Mouse (Mus musculus): Measurements from ENCODE around the gene Gm436. TPM values are rescaled to one million over a fixed set of nuclear protein-coding genes. Genes with fewer than 3 reads are reported as not detected.

The Gm436 gene
- not detected in 2 replicates for polyA plus RNA-seq (2015; fragmentation: Nextera tagmentation; extraction: Ambion mirVana)

GRCm38 (mm10) chr4:144686268-144686667, at the start of gene Gm436:
Gene Gm436, minus strand, starts transcription at chr4:144686368.
- Histone ChIP-seq H3K9me3 (replicated peaks) (no peaks in the 10 kb centered on the region), H3K9ac (no peak within 1 kb of the TSS), H3K4me2 (replicated peaks) (no peak within 1 kb of the TSS), H3K27me3 (no peaks in the 10 kb centered on the region), H3K27ac (replicated peaks) (no peak within 1 kb of the TSS), H3K4me1 (no peaks in the 10 kb centered on the region), H3K36me3 (no peaks in the 10 kb centered on the region), H3K4me3 (replicated peaks) (no peak within 1 kb of the TSS)
- no peak for ATAC-seq (ENCODE audit: insufficient number of reproducible peaks, low FRiP score, low TSS enrichment, low read depth)
- WGBS = 51% methylated on average over 2 of the region's 2 CpGs

GRCm38 (mm10) chr4:144721304-144721703, 35.1 kb upstream of the Gm436 start, which contains the start of gene Gm13178:
Gene Gm13178, minus strand, starts transcription at chr4:144721404.
- H3K4me2 ChIP-seq (replicated peaks) = no peak within 1 kb of the TSS
- H3K4me1 ChIP-seq = no peaks in the 10 kb centered on the region
- H3K27me3 ChIP-seq = no peaks in the 10 kb centered on the region
- H3K4me3 ChIP-seq (replicated peaks) = no peak within 1 kb of the TSS
- ATAC-seq (ENCODE audit: insufficient number of reproducible peaks, low FRiP score, low TSS enrichment, low read depth) = no peak
- 0 out of 2 replicates have a peak, but pooled peaks cover 3% of the 10 kb centered on the region for H3K9me3 ChIP-seq (replicated peaks)
- H3K36me3 ChIP-seq = no peaks in the 10 kb centered on the region
- H3K27ac ChIP-seq (replicated peaks) = no peak within 1 kb of the TSS
- WGBS = 84% methylated on average over 1 of the region's 1 CpGs
- H3K9ac ChIP-seq = no peak within 1 kb of the TSS

GRCm38 (mm10) chr4:144719691-144720090, 33.5 kb upstream of the Gm436 start:
- Histone ChIP-seq H3K9ac (no peak overlapping the region), H3K9me3 (replicated peaks) (0 out of 2 replicates have a peak, but pooled peaks cover 3% of the 10 kb centered on the region), H3K27me3 (no peaks in the 10 kb centered on the region), H3K4me3 (replicated peaks) (no peak overlapping the region), H3K27ac (replicated peaks) (no peak overlapping the region), H3K4me1 (no peaks in the 10 kb centered on the region), H3K36me3 (no peaks in the 10 kb centered on the region), H3K4me2 (replicated peaks) (no peak overlapping the region)
- ATAC-seq (ENCODE audit: insufficient number of reproducible peaks, low FRiP score, low TSS enrichment, low read depth) = no peak
- 67% methylated on average over 1 of the region's 1 CpGs for WGBS

GRCm38 (mm10) chr4:144718288-144718687, 32.1 kb upstream of the Gm436 start:
- WGBS = 75% methylated on average over 1 of the region's 1 CpGs
- ATAC-seq (ENCODE audit: insufficient number of reproducible peaks, low FRiP score, low TSS enrichment, low read depth) = no peak
- H3K9ac ChIP-seq = no peak overlapping the region

GRCm38 (mm10) chr4:144638263-144638662, 47.9 kb downstream of the Gm436 start:
- Histone ChIP-seq H3K36me3 (no peaks in the 10 kb centered on the region), H3K27me3 (no peaks in the 10 kb centered on the region), H3K9me3 (replicated peaks) (no peaks in the 10 kb centered on the region), H3K4me2 (replicated peaks) (no peak overlapping the region), H3K4me1 (no peaks in the 10 kb centered on the region), H3K9ac (no peak overlapping the region), H3K27ac (replicated peaks) (no peak overlapping the region), H3K4me3 (replicated peaks) (no peak overlapping the region)
- no peak for ATAC-seq (ENCODE audit: insufficient number of reproducible peaks, low FRiP score, low TSS enrichment, low read depth)

More at GRCm38 (mm10) chr4:144718288-144718687, 32.1 kb upstream of the Gm436 start:
- Histone ChIP-seq H3K27me3 (no peaks in the 10 kb centered on the region), H3K4me2 (replicated peaks) (no peak overlapping the region), H3K27ac (replicated peaks) (no peak overlapping the region), H3K36me3 (no peaks in the 10 kb centered on the region), H3K4me1 (no peaks in the 10 kb centered on the region), H3K4me3 (replicated peaks) (no peak overlapping the region), H3K9me3 (replicated peaks) (0 out of 2 replicates have a peak, but pooled peaks cover 3% of the 10 kb centered on the region)

Other genes with a start within 250 kb of the Gm436 start
- gene 1700012P22Rik, start 247.6 kb downstream of the Gm436 start, polyA plus RNA-seq (2015; fragmentation: Nextera tagmentation; extraction: Ambion mirVana) = 0.17 TPM in 1 of 2 replicates, not detected in the other
- not detected in 2 replicates for gene Gm9944, start 233.1 kb downstream of the Gm436 start, polyA plus RNA-seq (2015; fragmentation: Nextera tagmentation; extraction: Ambion mirVana)
- 0.07 TPM in 1 of 2 replicates, not detected in the other for gene Aadacl3, start 222.6 kb downstream of the Gm436 start, polyA plus RNA-seq (2015; fragmentation: Nextera tagmentation; extraction: Ambion mirVana)
- gene 9430007A20Rik, start 166.5 kb downstream of the Gm436 start, polyA plus RNA-seq (2015; fragmentation: Nextera tagmentation; extraction: Ambion mirVana) = not detected in 2 replicates
- not detected in 2 replicates for gene Gm13124, start 121.2 kb downstream of the Gm436 start, polyA plus RNA-seq (2015; fragmentation: Nextera tagmentation; extraction: Ambion mirVana)
- gene Aadacl4, start 72.7 kb downstream of the Gm436 start, polyA plus RNA-seq (2015; fragmentation: Nextera tagmentation; extraction: Ambion mirVana) = not detected in 2 replicates
- gene Gm13178, start 35.0 kb upstream of the Gm436 start, polyA plus RNA-seq (2015; fragmentation: Nextera tagmentation; extraction: Ambion mirVana) = not detected in 2 replicates
- gene Gm438, start 100.2 kb upstream of the Gm436 start, polyA plus RNA-seq (2015; fragmentation: Nextera tagmentation; extraction: Ambion mirVana) = 0.12 TPM in 1 of 2 replicates, not detected in the other
- gene Dhrs3, start 206.5 kb upstream of the Gm436 start, polyA plus RNA-seq (2015; fragmentation: Nextera tagmentation; extraction: Ambion mirVana) = 73.3 and 75.7 TPM in 2 replicates

Data from embryonic facial prominence, embryonic 15.5 days (tissue).